Mouse (Mus musculus): ENCODE measurements around the gene Nek6.

- TF ChIP-seq POLR2A (IDR thresholded peaks at IDR 0.05; ENCODE audit: insufficient read depth, low read length), result no peak
- TF ChIP-seq CTCF (IDR thresholded peaks at IDR 0.05; ENCODE audit: low read depth, low read length), result no peak
Measured at GRCm38 (mm10) chr2:38609310-38609709, 97.9 kb downstream of the Nek6 start.

Measured in ES-Bruce4 (cell line).